Mouse (Mus musculus): ENCODE data around the gene Olfr1029.
"Not testable (repeated sequence)": the region's sequence is repeated elsewhere in the genome, so short reads cannot be mapped to it uniquely, and the experiment has no call there.

Gene Olfr1029

GRCm38 (mm10) chr2:85973595-85973994 is at the start of gene Olfr1029:
TSS of gene Olfr1029 (plus strand) at chr2:85973895.
- DNase-seq = no peak

- no peak for DNase-seq
Measured at GRCm38 (mm10) chr2:85950137-85950536, 23.6 kb upstream of the Olfr1029 start, which contains the start of gene Olfr1028. TSS of gene Olfr1028 (plus strand) at chr2:85950437.

GRCm38 (mm10) chr2:85978976-85979375 is 5.3 kb downstream of the Olfr1029 start, which contains the start of gene Olfr1030:
TSS of gene Olfr1030 (plus strand) at chr2:85979276.
- DNase-seq = no peak

- no peak for DNase-seq
Measured at GRCm38 (mm10) chr2:85990004-85990403, 16.3 kb downstream of the Olfr1029 start, which contains the start of gene Olfr1031. TSS of gene Olfr1031 (plus strand) at chr2:85990304.

- no peak for DNase-seq
Measured at GRCm38 (mm10) chr2:86005240-86005639, 31.5 kb downstream of the Olfr1029 start, which contains the start of gene Olfr1032. TSS of gene Olfr1032 (plus strand) at chr2:86005540.

- not testable (repeated sequence) for DNase-seq
Measured at GRCm38 (mm10) chr2:86020406-86020805, 46.7 kb downstream of the Olfr1029 start, which contains the start of gene Olfr1033. TSS of gene Olfr1033 (plus strand) at chr2:86020633.

GRCm38 (mm10) chr2:86021518-86021917 is 47.8 kb downstream of the Olfr1029 start:
- not testable (repeated sequence) for DNase-seq
